Mouse (Mus musculus) E14TG2a.4 (cell line): ENCODE measurements around the gene Ing1.
"Not testable (repeated sequence)": the region's sequence is repeated elsewhere in the genome, so short reads cannot be mapped to it uniquely, and the experiment has no call there.

Experiments
- H3K27me3 ChIP-seq: 2 replicates; pipeline ENCODE4 v1.6.1; 2014; ENCODE audit warnings: low read length, control low read depth; ENCODE audit not compliant: insufficient read depth
- H3K36me3 ChIP-seq: 2 replicates; pipeline ENCODE4 v1.6.1; 2014; ENCODE audit warnings: low read length, control low read depth; ENCODE audit not compliant: insufficient read depth
- H3K4me1 ChIP-seq: replicated peaks from 2 replicates; pipeline ENCODE4 v1.6.1; 2014; ENCODE audit warnings: low read depth, low read length, control low read depth
- H3K4me3 ChIP-seq: replicated peaks from 2 replicates; pipeline ENCODE4 v1.5.1; 2014; ENCODE audit warnings: mild to moderate bottlenecking, low read length
- H3K9me3 ChIP-seq: 2 replicates; pipeline ENCODE4 v1.6.1; 2014; ENCODE audit warnings: low read length, control low read depth
- CTCF ChIP-seq: conservative IDR thresholded peaks from 2 replicates; pipeline ENCODE4 v1.5.1; 2014; ENCODE audit warnings: low read length
- NANOG ChIP-seq: IDR thresholded peaks from 2 replicates; pipeline ENCODE4 v1.6.1; 2014; ENCODE audit warnings: borderline replicate concordance, low read length, mixed read lengths
- POU5F1 ChIP-seq: IDR thresholded peaks from 2 replicates; pipeline ENCODE4 v1.6.1; 2014; ENCODE audit warnings: low read length, borderline replicate concordance

Ing1 gene

DNA sequence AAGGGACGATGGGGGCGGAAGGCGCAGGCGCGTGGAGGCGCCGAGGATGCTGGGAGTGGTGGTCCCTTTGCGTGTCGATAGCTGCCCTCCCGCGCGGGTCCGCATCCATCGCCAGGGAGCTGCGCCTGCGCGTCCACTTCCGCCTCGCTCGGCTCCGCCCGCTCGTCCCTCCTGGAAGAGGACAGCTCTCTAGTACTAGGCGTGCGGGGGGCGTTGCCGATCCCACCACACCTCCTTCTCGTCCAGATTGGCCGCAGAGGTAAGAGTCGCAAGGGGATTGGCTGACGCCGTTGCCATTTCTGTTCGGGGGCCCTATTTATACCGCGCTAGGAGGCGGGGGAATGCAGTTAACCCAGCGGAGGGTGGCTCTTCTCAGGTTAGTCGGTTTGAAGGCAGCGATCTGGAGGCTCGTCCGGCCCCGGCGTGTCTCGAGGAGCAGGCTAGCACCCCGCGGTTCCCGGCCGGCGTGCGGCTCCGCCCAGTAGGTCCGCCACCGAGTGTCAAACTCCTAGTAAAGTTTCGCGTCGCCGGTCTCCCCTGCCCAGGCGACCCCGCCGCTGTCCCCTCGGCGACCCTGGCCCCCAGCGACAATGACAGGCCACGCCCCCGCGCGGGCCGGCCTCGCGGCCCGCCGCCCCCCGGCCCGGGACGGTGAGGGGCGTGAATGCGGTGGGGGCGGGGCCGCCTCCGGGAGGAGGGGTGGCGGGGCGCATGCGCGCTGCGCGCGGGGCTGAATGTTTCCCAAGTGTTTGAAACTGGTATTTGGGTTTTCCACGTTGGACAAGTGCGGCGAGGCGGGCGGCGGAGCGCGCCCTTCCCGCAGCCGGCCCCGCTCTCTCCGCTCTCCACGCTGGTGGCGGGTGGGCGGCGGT, 585 bp downstream of the Ing1 start:
- TF ChIP-seq NANOG (no peak), POU5F1 (no peak), CTCF (no peak)
- Histone ChIP-seq H3K4me1 (peaks cover 51% of the 10 kb centered on the region), H3K36me3 (peaks cover 9% of the 10 kb centered on the region), H3K4me3 (peak overlapping the region; percentile 97), H3K27me3 (no peaks in the 10 kb centered on the region), H3K9me3 (no peaks in the 10 kb centered on the region)

- peaks cover 53% of the 10 kb centered on the region for H3K4me1 ChIP-seq
- H3K4me3 ChIP-seq, result peak overlapping the region; percentile 97
- peaks cover 18% of the 10 kb centered on the region for H3K36me3 ChIP-seq
- TF ChIP-seq NANOG (no peak), CTCF (no peak), POU5F1 (no peak)
- H3K27me3 ChIP-seq, result no peaks in the 10 kb centered on the region
- H3K9me3 ChIP-seq, result no peaks in the 10 kb centered on the region
Observed at GRCm38 (mm10) chr8:11556691-11557423, 1.5 kb downstream of the Ing1 start.

DNA sequence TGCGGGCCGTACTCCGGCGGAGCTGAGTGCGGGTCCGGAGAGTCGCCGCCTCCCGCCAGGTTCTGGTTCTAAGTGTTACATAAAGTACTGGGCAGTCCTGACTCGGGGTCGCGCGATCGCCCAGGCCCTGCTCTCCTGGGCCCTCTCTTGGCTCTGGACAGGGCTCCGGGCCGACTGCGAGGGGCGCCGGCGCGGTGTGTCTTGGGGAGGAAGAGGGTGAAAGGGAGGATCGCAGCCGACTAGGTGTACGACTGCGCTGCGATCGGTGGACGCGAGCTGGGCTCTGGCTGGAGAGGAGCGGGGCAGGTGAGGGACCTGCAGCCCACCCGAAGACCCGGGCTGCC, 2.0 kb downstream of the Ing1 start:
- H3K4me3 ChIP-seq, result peak overlapping the region; percentile 97
- peaks cover 23% of the 10 kb centered on the region for H3K36me3 ChIP-seq
- no peak for TF ChIP-seq POU5F1
- TF ChIP-seq NANOG, result no peak
- no peak for TF ChIP-seq CTCF
- H3K9me3 ChIP-seq, result no peaks in the 10 kb centered on the region
- peaks cover 50% of the 10 kb centered on the region for H3K4me1 ChIP-seq
- no peaks in the 10 kb centered on the region for H3K27me3 ChIP-seq

DNA sequence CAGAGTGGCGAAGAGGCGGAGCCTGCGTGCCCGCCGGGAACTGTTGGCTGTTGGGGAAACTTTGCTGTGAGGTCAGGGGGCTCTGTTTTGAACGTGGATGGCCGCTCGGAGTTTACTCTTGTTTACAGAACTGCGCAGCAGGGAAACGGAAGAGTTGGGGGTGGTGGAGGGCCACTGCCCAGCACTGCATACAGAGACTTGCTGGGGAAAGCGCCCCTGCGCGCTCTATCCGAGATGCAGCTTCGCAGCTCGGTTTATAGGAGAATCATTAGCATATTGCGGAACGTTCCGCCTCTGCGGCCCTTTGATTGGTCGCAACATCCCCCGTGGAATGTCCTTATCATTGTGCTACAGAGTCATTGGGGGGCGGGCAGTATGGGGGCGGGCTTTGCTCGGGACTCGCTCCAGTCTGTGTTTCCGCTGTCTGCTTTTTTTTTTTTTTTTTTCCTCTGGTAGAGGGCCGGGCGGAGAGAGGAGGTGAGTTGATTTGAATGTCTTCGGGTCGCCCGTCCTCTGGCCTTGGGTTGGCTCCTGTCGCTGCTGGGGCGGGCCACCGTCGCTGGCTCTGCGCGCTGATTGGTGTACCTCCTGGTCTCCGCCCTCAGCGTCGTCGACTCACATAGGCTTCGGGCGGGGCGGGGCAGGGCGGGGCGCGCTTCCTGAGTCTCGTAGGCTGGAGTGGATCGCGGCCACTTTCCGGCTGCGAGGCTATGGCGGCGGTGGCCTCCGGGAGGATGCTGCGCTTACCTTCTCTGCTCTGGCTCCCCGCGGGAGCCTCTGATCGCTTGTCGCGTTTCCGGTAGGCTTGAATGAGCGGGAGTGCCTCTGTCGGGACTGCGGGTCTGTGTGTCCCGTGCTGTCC, 2.6 kb downstream of the Ing1 start:
- no peak for TF ChIP-seq POU5F1
- TF ChIP-seq CTCF, result no peak
- TF ChIP-seq NANOG, result no peak
- Histone ChIP-seq H3K27me3 (no peaks in the 10 kb centered on the region), H3K9me3 (no peaks in the 10 kb centered on the region), H3K4me1 (peaks cover 48% of the 10 kb centered on the region), H3K36me3 (peaks cover 27% of the 10 kb centered on the region), H3K4me3 (peak overlapping the region; percentile 97)

- H3K27me3 ChIP-seq, result no peaks in the 10 kb centered on the region
- peak overlapping the region; percentile 94 for H3K4me3 ChIP-seq
- H3K9me3 ChIP-seq, result no peaks in the 10 kb centered on the region
- peaks cover 41% of the 10 kb centered on the region for H3K36me3 ChIP-seq
- TF ChIP-seq NANOG, result no peak
- peaks cover 54% of the 10 kb centered on the region for H3K4me1 ChIP-seq
Observed at GRCm38 (mm10) chr8:11559511-11559910, 4.1 kb downstream of the Ing1 start.

DNA sequence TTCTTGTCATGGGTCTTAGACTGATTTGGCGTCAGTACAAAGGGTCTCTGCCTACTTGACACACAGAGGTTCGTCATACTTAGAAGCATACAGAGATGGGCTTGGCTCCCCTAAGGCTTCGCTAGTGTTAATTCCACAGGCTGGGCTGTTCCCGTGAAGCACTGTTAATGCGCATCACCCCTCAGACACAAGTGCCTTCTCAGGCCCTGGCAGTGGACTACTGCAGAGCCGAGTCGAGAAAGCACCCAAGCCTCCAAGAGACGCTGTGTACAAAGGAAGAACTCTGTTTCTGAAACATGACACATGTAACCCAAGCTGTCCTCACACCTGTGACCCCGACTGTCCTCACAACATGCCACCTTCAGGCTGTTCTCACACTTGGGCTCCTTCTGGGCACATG, 4.8 kb downstream of the Ing1 start:
- Histone ChIP-seq H3K4me1 (peaks cover 57% of the 10 kb centered on the region), H3K9me3 (no peaks in the 10 kb centered on the region), H3K36me3 (peaks cover 48% of the 10 kb centered on the region), H3K27me3 (no peaks in the 10 kb centered on the region), H3K4me3 (no peak overlapping the region)
- no peak for TF ChIP-seq NANOG
- no peak for TF ChIP-seq POU5F1
- TF ChIP-seq CTCF, result no peak

- no peak for TF ChIP-seq NANOG
- no peak for TF ChIP-seq CTCF
- TF ChIP-seq POU5F1, result no peak
- H3K27me3 ChIP-seq, result no peaks in the 10 kb centered on the region
- no peak overlapping the region for H3K4me3 ChIP-seq
- H3K4me1 ChIP-seq, result peaks cover 62% of the 10 kb centered on the region
- H3K36me3 ChIP-seq, result peaks cover 61% of the 10 kb centered on the region
- H3K9me3 ChIP-seq, result no peaks in the 10 kb centered on the region
Observed at GRCm38 (mm10) chr8:11564236-11564635, 8.9 kb downstream of the Ing1 start.

- Histone ChIP-seq H3K4me1 (peaks cover 61% of the 10 kb centered on the region), H3K4me3 (no peak overlapping the region), H3K9me3 (no peaks in the 10 kb centered on the region), H3K27me3 (no peaks in the 10 kb centered on the region), H3K36me3 (peaks cover 60% of the 10 kb centered on the region)
- TF ChIP-seq NANOG, result no peak
- no peak for TF ChIP-seq POU5F1
- no peak for TF ChIP-seq CTCF
Observed at GRCm38 (mm10) chr8:11564721-11565120, 9.3 kb downstream of the Ing1 start.

DNA sequence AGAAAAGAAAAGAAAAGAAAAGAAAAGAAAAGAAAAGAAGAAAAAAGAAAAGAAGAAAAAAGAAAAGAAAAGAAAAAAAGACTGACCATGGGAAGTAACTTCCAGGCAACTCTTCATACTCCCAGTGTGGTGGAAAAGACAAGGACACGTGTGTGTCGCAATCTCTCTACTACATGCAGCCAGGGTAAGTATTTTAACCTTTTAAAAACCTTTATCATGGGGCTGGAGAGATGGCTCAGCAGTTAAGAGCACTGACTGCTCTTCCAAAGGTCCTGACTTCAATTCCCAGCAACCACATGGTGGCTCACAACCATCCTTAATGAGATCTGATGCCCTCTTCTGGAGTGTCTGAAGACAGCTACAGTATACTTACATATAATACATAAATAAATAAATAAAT, 12.8 kb downstream of the Ing1 start:
- H3K4me1 ChIP-seq, result peaks cover 43% of the 10 kb centered on the region
- H3K9me3 ChIP-seq, H3K27me3 ChIP-seq, H3K4me3 ChIP-seq: not testable (repeated sequence)
- peaks cover 35% of the 10 kb centered on the region for H3K36me3 ChIP-seq
